Mouse (Mus musculus) spleen, adult 18-20 months (tissue): ENCODE results near the gene Pigx.

Experiments
- DNase-seq, 2 experiments: peaks; one replicate each; pipeline ENCODE4 v3.0.0; 2022; ENCODE audit warnings: mixed read lengths in 2 of 2

Pigx gene

GRCm38 (mm10) chr16:32058817-32059216 lies 40.7 kb downstream of the Pigx start:
- DNase-seq: no peak

GRCm38 (mm10) chr16:32042367-32042766 lies 57.2 kb downstream of the Pigx start:
- no peak for DNase-seq
